Mouse (Mus musculus) kidney, adult 11 months (tissue): ENCODE measurements at regions not wholly inside any gene's neighbourhood (a gene's known extent, or its start where the extent isn't known, plus 50 kb on each side); places are given as distances from the start of the nearest gene placed in this dataset.

Experiments used
- DNase-seq: peaks from one replicate; pipeline ENCODE4 v3.0.0; 2022

DNA sequence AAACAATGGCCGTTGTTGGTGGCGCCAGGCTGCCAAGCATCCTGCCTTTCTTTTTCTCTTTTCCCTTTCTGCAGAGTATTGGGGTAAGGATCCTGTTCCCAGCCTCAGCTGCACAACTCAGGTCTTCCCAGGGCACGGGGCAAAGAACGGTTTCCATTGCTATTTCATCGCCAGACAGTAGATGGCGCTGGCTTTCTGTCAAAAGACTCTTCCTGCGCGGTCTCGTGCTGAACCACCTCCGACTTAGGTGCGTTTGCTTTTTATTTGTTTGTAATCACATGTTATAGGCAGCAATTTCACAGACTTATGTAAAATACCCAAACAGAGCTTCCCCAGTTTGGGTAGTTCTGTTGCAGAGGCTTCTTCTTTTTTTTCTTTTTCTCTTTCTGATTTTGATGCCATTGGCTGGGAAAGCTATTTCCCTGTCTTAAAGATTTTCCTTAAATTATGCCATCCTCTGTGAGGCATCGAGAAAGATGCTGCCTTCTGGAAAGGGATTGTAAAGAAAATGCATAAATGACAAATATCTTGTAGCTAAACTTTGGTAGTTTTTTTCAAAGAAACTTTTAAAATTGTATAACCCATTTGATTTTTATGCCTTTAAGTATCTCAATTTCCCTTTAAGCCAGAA is 69.2 kb upstream of the Fam92a start:
- peak; percentile 13 for DNase-seq

- no peak for DNase-seq
Observed at GRCm38 (mm10) chr4:12230731-12231130, 58.9 kb upstream of the Fam92a start.
